Mouse (Mus musculus) ES-Bruce4 (cell line): ENCODE results near the gene Mrps35. TPM values are rescaled to one million over a fixed set of nuclear protein-coding genes. Genes with fewer than 3 reads are reported as not detected.
A peak's percentile ranks its signal among the peaks of the same experiment; 100 is the strongest.

Source experiments
- H3K27ac ChIP-seq: 2 replicates; pipeline ENCODE4 v1.5.1; 2012; ENCODE audit warnings: low read length, inconsistent platforms; ENCODE audit not compliant: insufficient read depth
- H3K27me3 ChIP-seq: 2 replicates; pipeline ENCODE4 v1.6.1; 2012; ENCODE audit warnings: mild to moderate bottlenecking, low read length, inconsistent platforms; ENCODE audit not compliant: control insufficient read depth, poor library complexity, insufficient read depth, severe bottlenecking
- H3K36me3 ChIP-seq: 2 replicates; pipeline ENCODE4 v1.6.1; 2012; ENCODE audit warnings: inconsistent platforms, mild to moderate bottlenecking, low read length, moderate library complexity; ENCODE audit not compliant: control insufficient read depth, poor library complexity, insufficient read depth, severe bottlenecking
- H3K4me1 ChIP-seq: one replicate; pipeline ENCODE4 v1.8.1; 2011; ENCODE audit warnings: low read length; ENCODE audit not compliant: control insufficient read depth, insufficient read depth
- H3K4me3 ChIP-seq: 2 replicates; pipeline ENCODE4 v1.5.1; 2011; ENCODE audit warnings: low read depth, mild to moderate bottlenecking, low read length
- H3K9ac ChIP-seq: 2 replicates; pipeline ENCODE4 v1.6.1; 2012; ENCODE audit warnings: low read depth, mild to moderate bottlenecking, inconsistent platforms; ENCODE audit not compliant: poor library complexity, severe bottlenecking
- H3K9me3 ChIP-seq: replicated peaks from 2 replicates; pipeline ENCODE4 v1.6.1; 2012; ENCODE audit warnings: mild to moderate bottlenecking, low read length, inconsistent platforms; ENCODE audit not compliant: control insufficient read depth, poor library complexity, insufficient read depth, severe bottlenecking
- CTCF ChIP-seq: IDR thresholded peaks from one replicate; pipeline ENCODE4 v1.8.1; 2011; ENCODE audit warnings: low read depth, low read length
- EP300 ChIP-seq: IDR thresholded peaks from 2 replicates; pipeline ENCODE4 v1.6.1; 2011; ENCODE audit warnings: low read depth, low read length; ENCODE audit not compliant: insufficient read depth
- POLR2A ChIP-seq: IDR thresholded peaks from one replicate; pipeline ENCODE4 v1.8.1; 2011; ENCODE audit warnings: low read length; ENCODE audit not compliant: insufficient read depth
- polyA plus RNA-seq: library from polyadenylated mRNA; stranded (reverse); fragments of >200 nt; gene quantifications from 2 replicates; pipeline ENCODE4 v1.2.4, GENCODE M21; 2011; ENCODE audit warnings: low read depth; ENCODE audit not compliant: missing spikeins, insufficient read depth, insufficient read length

Mrps35 gene
- polyA plus RNA-seq, 1 experiment = 87.6 TPM

- peaks cover 10% of the 10 kb centered on the region for H3K36me3 ChIP-seq
- no peak overlapping the region for H3K27ac ChIP-seq
- H3K4me3 ChIP-seq = no peak overlapping the region
- no peak overlapping the region for H3K9ac ChIP-seq
- TF ChIP-seq POLR2A = no peak
- no peak for TF ChIP-seq CTCF
- TF ChIP-seq EP300 = no peak
- H3K9me3 ChIP-seq = no peaks in the 10 kb centered on the region
- H3K4me1 ChIP-seq = peaks cover 1% of the 10 kb centered on the region
- no peaks in the 10 kb centered on the region for H3K27me3 ChIP-seq
These were observed 53.5 kb downstream of the Mrps35 start for GRCm38 (mm10) chr6:147096109-147096508.

GRCm38 (mm10) chr6:147096934-147097333, 54.4 kb downstream of the Mrps35 start:
- peaks cover 1% of the 10 kb centered on the region for H3K4me1 ChIP-seq
- H3K27ac ChIP-seq = no peak overlapping the region
- H3K9ac ChIP-seq = 0 out of 2 replicates have a peak overlapping the region, but pooled peaks have one; percentile 15
- no peaks in the 10 kb centered on the region for H3K27me3 ChIP-seq
- no peaks in the 10 kb centered on the region for H3K9me3 ChIP-seq
- H3K4me3 ChIP-seq = no peak overlapping the region
- no peak for TF ChIP-seq POLR2A
- no peak for TF ChIP-seq EP300
- TF ChIP-seq CTCF = no peak
- peaks cover 10% of the 10 kb centered on the region for H3K36me3 ChIP-seq

- Histone ChIP-seq H3K9me3 (no peaks in the 10 kb centered on the region), H3K4me1 (peaks cover 1% of the 10 kb centered on the region)
- TF ChIP-seq EP300 = no peak
- no peak for TF ChIP-seq CTCF
- no peak for TF ChIP-seq POLR2A
These were observed 54.9 kb downstream of the Mrps35 start for GRCm38 (mm10) chr6:147097346-147097929.

GRCm38 (mm10) chr6:147099458-147100277, 57.1 kb downstream of the Mrps35 start:
- no peak overlapping the region for H3K4me3 ChIP-seq
- peaks cover 8% of the 10 kb centered on the region for H3K36me3 ChIP-seq
- no peaks in the 10 kb centered on the region for H3K9me3 ChIP-seq
- H3K27me3 ChIP-seq = no peaks in the 10 kb centered on the region
- no peak overlapping the region for H3K27ac ChIP-seq
- peaks cover 1% of the 10 kb centered on the region for H3K4me1 ChIP-seq
- no peak for TF ChIP-seq CTCF
- no peak for TF ChIP-seq EP300
- H3K9ac ChIP-seq = no peak overlapping the region

More at GRCm38 (mm10) chr6:147097346-147097929, 54.9 kb downstream of the Mrps35 start:
- no peak overlapping the region for H3K4me3 ChIP-seq
- H3K36me3 ChIP-seq = peaks cover 10% of the 10 kb centered on the region
- H3K27me3 ChIP-seq = no peaks in the 10 kb centered on the region
- 0 out of 2 replicates have a peak overlapping the region, but pooled peaks have one; percentile 15 for H3K9ac ChIP-seq
- no peak overlapping the region for H3K27ac ChIP-seq

GRCm38 (mm10) chr6:147102293-147102692, 59.7 kb downstream of the Mrps35 start:
- H3K36me3 ChIP-seq = no peaks in the 10 kb centered on the region; the same call in 1 of the 2 replicates

GRCm38 (mm10) chr6:147105529-147105928, 63.0 kb downstream of the Mrps35 start:
- Histone ChIP-seq H3K27ac (no peak overlapping the region), H3K27me3 (no peaks in the 10 kb centered on the region), H3K4me1 (no peaks in the 10 kb centered on the region), H3K36me3 (peaks cover 10% of the 10 kb centered on the region), H3K9me3 (no peaks in the 10 kb centered on the region), H3K9ac (no peak overlapping the region), H3K4me3 (no peak overlapping the region)
- TF ChIP-seq CTCF (no peak), POLR2A (no peak), EP300 (no peak)

More at GRCm38 (mm10) chr6:147102293-147102692, 59.7 kb downstream of the Mrps35 start:
- Histone ChIP-seq H3K9ac (no peak overlapping the region), H3K4me3 (no peak overlapping the region), H3K9me3 (no peaks in the 10 kb centered on the region), H3K27ac (no peak overlapping the region), H3K4me1 (peaks cover 1% of the 10 kb centered on the region), H3K27me3 (no peaks in the 10 kb centered on the region)
- TF ChIP-seq CTCF (no peak), EP300 (no peak), POLR2A (no peak)
